Mouse (Mus musculus) midbrain, embryonic 13.5 days (tissue): Measurements from ENCODE around the gene Apba2. TPM values are rescaled to one million over a fixed set of nuclear protein-coding genes. Genes with fewer than 3 reads are reported as not detected.

ENCODE experiments used
- ATAC-seq: fragments of 200-750 bp; cut with Nextera tagmentation; 2 replicates; pipeline ENCODE4 v1.8.0; 2017; ENCODE audit warnings: mild to moderate bottlenecking, moderate TSS enrichment, moderate library complexity
- H3K27ac ChIP-seq: fragments of 300-500 bp; sonication (generic); 2 replicates; pipeline ENCODE4 v1.5.1; 2015; ENCODE audit warnings: inconsistent platforms, mild to moderate bottlenecking, moderate library complexity
- H3K27me3 ChIP-seq: fragments of 300-500 bp; sonication (generic); 2 replicates; pipeline ENCODE4 v1.6.1; 2015; ENCODE audit warnings: mild to moderate bottlenecking, inconsistent platforms
- H3K36me3 ChIP-seq: fragments of 300-500 bp; sonication (generic); 2 replicates; pipeline ENCODE4 v1.6.1; 2015; ENCODE audit warnings: mild to moderate bottlenecking, inconsistent platforms
- H3K4me1 ChIP-seq: fragments of 300-500 bp; sonication (generic); replicated peaks from 2 replicates; pipeline ENCODE4 v1.6.1; 2015; ENCODE audit warnings: inconsistent platforms
- H3K4me2 ChIP-seq: fragments of 300-500 bp; sonication (generic); replicated peaks from 2 replicates; pipeline ENCODE4 v1.6.1; 2015; ENCODE audit warnings: moderate library complexity, mild to moderate bottlenecking, inconsistent platforms
- H3K4me3 ChIP-seq: fragments of 300-500 bp; sonication (generic); replicated peaks from 2 replicates; pipeline ENCODE4 v1.5.1; 2015; ENCODE audit warnings: mild to moderate bottlenecking, inconsistent platforms
- H3K9ac ChIP-seq: fragments of 300-500 bp; sonication (generic); replicated peaks from 2 replicates; pipeline ENCODE4 v1.6.1; 2015; ENCODE audit warnings: mild to moderate bottlenecking, inconsistent platforms
- H3K9me3 ChIP-seq: fragments of 300-500 bp; sonication (generic); 2 replicates; pipeline ENCODE4 v1.6.1; 2016; ENCODE audit warnings: mild to moderate bottlenecking, inconsistent platforms
- WGBS: fragments of 180-500 bp; shearing (Covaris S2); methylation state at CpG from one replicate; pipeline ENCODE4 v1.1.7; 2015; 5-methylcytosine and 5-hydroxymethylcytosine counted together
- polyA plus RNA-seq: library from polyadenylated mRNA; unstranded; fragments of >200 nt; fragmentation: Nextera tagmentation; extraction: Ambion mirVana; gene quantifications from 2 replicates; pipeline ENCODE4 v1.2.1, GENCODE M21; 2015

Gene Apba2
- polyA plus RNA-seq, 1 experiment from 2014 or later: 161 TPM

DNA sequence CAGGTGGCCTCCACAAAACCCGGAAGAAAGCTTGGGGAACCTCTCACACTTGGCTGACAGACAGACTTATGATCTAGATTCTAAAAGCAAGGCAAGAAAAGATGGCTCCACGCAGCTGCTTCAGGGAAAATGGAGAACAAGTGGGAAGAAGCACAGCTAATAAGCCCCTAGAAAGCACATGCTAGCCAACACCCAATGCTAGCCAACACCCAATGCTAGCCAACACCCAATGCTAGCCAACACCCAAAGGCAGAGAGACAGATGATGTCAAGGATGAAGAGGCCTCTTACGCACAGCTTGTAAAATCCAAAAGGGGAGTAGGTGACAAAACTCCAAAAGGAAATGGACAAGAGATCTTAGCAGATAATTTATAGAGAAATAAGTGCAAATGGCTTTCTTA, 108.4 kb downstream of the Apba2 start:
- Histone ChIP-seq H3K9me3 (no peaks in the 10 kb centered on the region), H3K4me1 (no peaks in the 10 kb centered on the region), H3K27ac (no peak overlapping the region), H3K4me2 (no peak overlapping the region), H3K36me3 (peaks cover 11% of the 10 kb centered on the region; the same call in 1 of the 2 replicates), H3K27me3 (no peaks in the 10 kb centered on the region), H3K4me3 (no peak overlapping the region), H3K9ac (no peak overlapping the region)
- no peak for ATAC-seq
- 94% methylated on average over 3 of the region's 3 CpGs for WGBS

- H3K4me3 ChIP-seq: no peak overlapping the region
- H3K4me2 ChIP-seq: no peak overlapping the region
- ATAC-seq: no peak
- H3K4me1 ChIP-seq: no peaks in the 10 kb centered on the region
- no peaks in the 10 kb centered on the region for H3K9me3 ChIP-seq
- peaks cover 11% of the 10 kb centered on the region; the same call in 1 of the 2 replicates for H3K36me3 ChIP-seq
- H3K9ac ChIP-seq: no peak overlapping the region
- 60% methylated on average over 4 of the region's 4 CpGs for WGBS
- H3K27ac ChIP-seq: no peak overlapping the region
- H3K27me3 ChIP-seq: no peaks in the 10 kb centered on the region
Measured at GRCm38 (mm10) chr7:64610875-64611274, 109.4 kb downstream of the Apba2 start.

DNA sequence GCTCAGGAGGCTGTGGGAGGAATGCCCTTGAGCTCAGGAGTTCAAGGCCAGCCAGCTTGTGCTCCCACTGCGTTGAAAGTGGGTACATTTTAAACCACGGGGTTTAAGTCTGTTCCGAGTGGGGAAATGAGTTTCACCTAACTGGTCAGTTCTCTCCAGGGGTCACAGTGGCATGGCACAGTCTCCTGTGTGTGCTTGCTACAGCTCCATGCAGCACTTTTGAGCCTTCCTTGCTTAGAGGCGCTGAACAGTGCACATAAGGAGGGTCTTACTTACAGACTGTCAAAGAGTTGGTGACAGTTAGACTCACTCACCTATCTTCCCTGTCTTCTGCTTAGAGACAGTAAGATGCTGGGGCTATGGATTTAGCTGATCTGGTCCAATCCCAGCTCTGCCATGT, 117.8 kb downstream of the Apba2 start:
- no peak for ATAC-seq
- Histone ChIP-seq H3K27me3 (no peaks in the 10 kb centered on the region), H3K4me1 (peaks cover 14% of the 10 kb centered on the region; the same call in 1 of the 2 replicates), H3K27ac (no peak overlapping the region), H3K4me3 (no peak overlapping the region), H3K9ac (no peak overlapping the region), H3K36me3 (no peaks in the 10 kb centered on the region), H3K9me3 (no peaks in the 10 kb centered on the region), H3K4me2 (no peak overlapping the region)
- WGBS: 96% methylated on average over 4 of the region's 4 CpGs

- no peaks in the 10 kb centered on the region for H3K9me3 ChIP-seq
- WGBS: 89% methylated on average over 8 of the region's 8 CpGs
- H3K4me2 ChIP-seq: no peak overlapping the region
- H3K27me3 ChIP-seq: no peaks in the 10 kb centered on the region
- no peaks in the 10 kb centered on the region; the same call in 1 of the 2 replicates for H3K36me3 ChIP-seq
- ATAC-seq: no peak
- no peak overlapping the region for H3K9ac ChIP-seq
- H3K4me1 ChIP-seq: peaks cover 34% of the 10 kb centered on the region
- H3K4me3 ChIP-seq: no peak overlapping the region
- H3K27ac ChIP-seq: no peak overlapping the region
Measured at GRCm38 (mm10) chr7:64626494-64626893, 125.0 kb downstream of the Apba2 start.

DNA sequence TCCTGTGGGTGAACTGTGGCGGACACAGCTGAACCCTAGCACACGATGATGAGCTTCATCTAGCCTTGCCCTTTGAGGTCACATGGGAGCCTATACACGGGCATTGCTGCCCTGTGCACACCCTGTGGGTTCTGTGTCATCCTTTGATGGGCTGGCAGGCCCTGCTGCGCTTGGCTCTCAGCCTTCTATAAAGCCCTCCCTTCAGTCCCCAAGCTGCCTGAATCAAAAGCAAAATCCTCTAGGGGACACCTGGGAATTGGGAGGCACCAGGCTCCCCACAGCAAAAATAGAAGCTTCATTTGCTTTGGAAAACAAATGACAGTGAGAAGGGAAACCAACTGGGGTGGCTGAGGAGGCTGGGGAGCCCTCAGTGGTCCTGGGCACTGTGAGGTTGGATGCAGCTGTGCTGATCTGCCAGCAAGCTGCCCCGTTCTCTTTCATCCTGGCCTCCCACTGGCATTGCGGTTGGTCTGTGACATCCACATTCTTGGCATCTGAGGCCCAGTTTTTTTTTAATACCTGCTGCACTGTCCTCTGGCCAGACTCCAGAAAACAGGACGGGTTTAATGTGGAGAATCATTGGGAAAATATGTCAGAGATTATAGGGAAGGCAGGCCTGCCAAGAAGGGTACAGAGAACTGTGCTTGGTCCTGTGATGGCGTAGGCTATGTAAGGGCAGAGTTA, 126.6 kb downstream of the Apba2 start:
- Histone ChIP-seq H3K9me3 (no peaks in the 10 kb centered on the region), H3K27ac (peak overlapping the region; percentile 35; the same call in 1 of the 2 replicates), H3K9ac (no peak overlapping the region), H3K4me1 (peaks cover 47% of the 10 kb centered on the region), H3K27me3 (no peaks in the 10 kb centered on the region), H3K4me2 (no peak overlapping the region), H3K4me3 (no peak overlapping the region), H3K36me3 (no peaks in the 10 kb centered on the region; the same call in 1 of the 2 replicates)
- WGBS: 46% methylated on average over 8 of the region's 8 CpGs
- ATAC-seq: no peak

GRCm38 (mm10) chr7:64630697-64631096, 129.2 kb downstream of the Apba2 start:
- H3K27me3 ChIP-seq: no peaks in the 10 kb centered on the region
- no peak overlapping the region for H3K4me2 ChIP-seq
- no peaks in the 10 kb centered on the region for H3K9me3 ChIP-seq
- no peak overlapping the region for H3K4me3 ChIP-seq
- H3K4me1 ChIP-seq: peaks cover 66% of the 10 kb centered on the region
- no peak for ATAC-seq
- peak overlapping the region; percentile 64; the same call in 1 of the 2 replicates for H3K27ac ChIP-seq
- WGBS: 83% methylated on average over 6 of the region's 6 CpGs
- H3K9ac ChIP-seq: no peak overlapping the region
- peaks cover 2% of the 10 kb centered on the region; the same call in 1 of the 2 replicates for H3K36me3 ChIP-seq

- Histone ChIP-seq H3K27me3 (no peaks in the 10 kb centered on the region), H3K27ac (peak overlapping the region; percentile 64; the same call in 1 of the 2 replicates), H3K4me1 (peaks cover 66% of the 10 kb centered on the region), H3K36me3 (peaks cover 5% of the 10 kb centered on the region; the same call in 1 of the 2 replicates), H3K9ac (no peak overlapping the region), H3K9me3 (no peaks in the 10 kb centered on the region), H3K4me2 (no peak overlapping the region), H3K4me3 (no peak overlapping the region)
- 76% methylated on average over 6 of the region's 6 CpGs for WGBS
- ATAC-seq: no peak
Measured at GRCm38 (mm10) chr7:64631131-64631530, 129.6 kb downstream of the Apba2 start.

- Histone ChIP-seq H3K27ac (peak overlapping the region; percentile 64), H3K4me1 (peaks cover 66% of the 10 kb centered on the region)
- ATAC-seq: no peak
Measured at GRCm38 (mm10) chr7:64631781-64632351, 130.4 kb downstream of the Apba2 start.

DNA sequence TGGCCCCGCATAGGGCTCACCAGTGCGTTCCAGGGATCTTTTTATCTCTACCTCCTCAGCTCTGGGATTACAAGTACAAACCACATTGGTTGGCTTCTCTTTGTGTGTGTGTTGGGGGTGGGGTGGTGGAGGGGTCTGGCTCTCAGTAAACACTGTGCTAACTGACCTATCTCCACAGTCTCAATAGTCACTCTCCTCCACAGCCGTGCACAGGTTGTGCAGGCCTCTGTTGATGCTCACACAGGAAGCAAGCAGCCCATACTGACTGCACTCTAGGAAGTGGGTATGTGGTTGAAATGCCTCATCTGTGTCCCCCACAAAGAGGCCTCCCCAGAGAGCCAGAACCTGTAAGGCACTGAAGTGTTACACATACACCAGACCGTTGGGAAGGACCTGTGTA, 131.7 kb downstream of the Apba2 start:
- Histone ChIP-seq H3K27ac (peak overlapping the region; percentile 73), H3K36me3 (peaks cover 11% of the 10 kb centered on the region), H3K9me3 (no peaks in the 10 kb centered on the region), H3K4me1 (peaks cover 57% of the 10 kb centered on the region), H3K4me3 (no peak overlapping the region), H3K4me2 (no peak overlapping the region), H3K9ac (no peak overlapping the region), H3K27me3 (no peaks in the 10 kb centered on the region)
- peak; percentile 44; the same call in 1 of the 2 replicates for ATAC-seq
- 27% methylated on average over 4 of the region's 4 CpGs for WGBS

More at GRCm38 (mm10) chr7:64631781-64632351, 130.4 kb downstream of the Apba2 start:
- Histone ChIP-seq H3K36me3 (peaks cover 5% of the 10 kb centered on the region; the same call in 1 of the 2 replicates), H3K9ac (no peak overlapping the region; the same call in 1 of the 2 replicates), H3K4me2 (no peak overlapping the region), H3K27me3 (no peaks in the 10 kb centered on the region), H3K4me3 (no peak overlapping the region), H3K9me3 (no peaks in the 10 kb centered on the region)
- 43% methylated on average over 6 of the region's 6 CpGs for WGBS

- ATAC-seq: no peak
- Histone ChIP-seq H3K36me3 (peaks cover 15% of the 10 kb centered on the region), H3K9ac (no peak overlapping the region), H3K9me3 (no peaks in the 10 kb centered on the region), H3K4me2 (no peak overlapping the region), H3K4me1 (peaks cover 51% of the 10 kb centered on the region), H3K4me3 (no peak overlapping the region), H3K27ac (peak overlapping the region; percentile 73), H3K27me3 (no peaks in the 10 kb centered on the region)
- WGBS: 63% methylated on average over 5 of the region's 5 CpGs
Measured at GRCm38 (mm10) chr7:64633916-64634315, 132.4 kb downstream of the Apba2 start.

DNA sequence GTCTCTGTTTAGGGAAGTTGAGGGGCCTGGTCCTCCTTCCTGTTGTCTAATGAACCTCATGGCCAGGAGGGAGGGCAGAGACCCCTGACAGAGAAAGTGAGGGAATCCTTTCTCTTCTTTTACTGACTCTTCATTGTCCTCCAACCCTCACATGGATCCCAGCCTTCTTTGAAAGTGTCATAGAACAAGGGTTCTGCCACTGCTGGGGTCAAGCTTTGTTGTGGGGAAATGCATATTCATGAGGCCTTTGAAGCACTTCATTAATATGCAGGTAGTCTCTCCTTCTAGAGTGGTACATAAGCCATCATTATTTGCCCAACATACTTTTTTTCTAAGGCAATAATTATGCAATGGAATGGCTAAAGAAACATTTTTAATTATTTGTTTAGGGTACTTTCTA, 133.0 kb downstream of the Apba2 start:
- H3K27me3 ChIP-seq: no peaks in the 10 kb centered on the region
- peak overlapping the region; percentile 73 for H3K27ac ChIP-seq
- ATAC-seq: peak; percentile 55; the same call in 1 of the 2 replicates

GRCm38 (mm10) chr7:64638922-64639321, 137.4 kb downstream of the Apba2 start:
- no peak overlapping the region for H3K9ac ChIP-seq
- ATAC-seq: no peak
- no peak overlapping the region for H3K4me3 ChIP-seq
- 81% methylated on average over 4 of the region's 4 CpGs for WGBS
- H3K27me3 ChIP-seq: no peaks in the 10 kb centered on the region
- H3K36me3 ChIP-seq: peaks cover 15% of the 10 kb centered on the region
- H3K9me3 ChIP-seq: no peaks in the 10 kb centered on the region
- H3K27ac ChIP-seq: no peak overlapping the region
- no peak overlapping the region for H3K4me2 ChIP-seq
- peaks cover 12% of the 10 kb centered on the region for H3K4me1 ChIP-seq

More for the DNA sequence above, 133.0 kb downstream of the Apba2 start:
- Histone ChIP-seq H3K4me2 (no peak overlapping the region), H3K4me1 (peaks cover 51% of the 10 kb centered on the region), H3K9ac (no peak overlapping the region), H3K9me3 (no peaks in the 10 kb centered on the region), H3K4me3 (no peak overlapping the region), H3K36me3 (peaks cover 15% of the 10 kb centered on the region)
